Mouse (Mus musculus): ENCODE measurements around the gene Elf4. TPM values are rescaled to one million over a fixed set of nuclear protein-coding genes. Genes with fewer than 3 reads are reported as not detected.

Elf4 gene
- total RNA-seq (2022) = 1 to 10 TPM in 2 of 4 experiments, under 1 TPM in 2; 0.70 to 1.9 (median 1.1) TPM

- DNase-seq (ENCODE audit: low spot score in 2 of 2) = peak in 1 of 2 experiments; percentile 43
Observed at GRCm38 (mm10) chrX:48462754-48463507, at the start of gene Elf4. TSS of gene Elf4 (minus strand) at chrX:48463132.

- no peak for DNase-seq (ENCODE audit: low spot score in 2 of 2)
Observed at GRCm38 (mm10) chrX:48493763-48494162, 30.8 kb upstream of the Elf4 start.

- no peak for DNase-seq (ENCODE audit: low spot score in 2 of 2)
Observed at GRCm38 (mm10) chrX:48481687-48482086, 18.8 kb upstream of the Elf4 start.

DNA sequence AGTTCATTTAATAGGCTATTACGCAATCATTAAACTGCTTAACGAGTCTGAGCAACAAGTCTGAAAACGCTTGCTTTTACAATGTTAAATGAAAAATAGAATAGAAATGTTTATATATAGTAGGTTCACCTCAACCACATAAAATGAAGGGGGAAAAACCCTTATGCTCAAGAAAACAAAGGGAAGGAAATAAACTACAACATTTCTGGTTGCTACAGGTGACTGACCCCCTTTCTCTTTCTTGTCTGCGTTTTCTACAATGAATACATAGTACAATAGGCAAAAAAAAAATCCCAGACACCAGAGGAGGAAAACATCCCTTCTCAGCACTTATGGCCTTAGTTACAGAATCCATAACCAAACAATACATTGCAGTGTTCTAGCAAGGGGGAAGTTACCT lies 18.2 kb upstream of the Elf4 start:
- DNase-seq (ENCODE audit: low spot score in 2 of 2) = no peak

GRCm38 (mm10) chrX:48467355-48467946 lies 4.5 kb upstream of the Elf4 start:
- DNase-seq (ENCODE audit: low spot score in 2 of 2) = no peak

GRCm38 (mm10) chrX:48466174-48466573 lies 3.2 kb upstream of the Elf4 start:
- DNase-seq (ENCODE audit: low spot score in 2 of 2) = no peak

GRCm38 (mm10) chrX:48464436-48464835 lies 1.5 kb upstream of the Elf4 start:
- DNase-seq (ENCODE audit: low spot score in 2 of 2) = no peak

DNA sequence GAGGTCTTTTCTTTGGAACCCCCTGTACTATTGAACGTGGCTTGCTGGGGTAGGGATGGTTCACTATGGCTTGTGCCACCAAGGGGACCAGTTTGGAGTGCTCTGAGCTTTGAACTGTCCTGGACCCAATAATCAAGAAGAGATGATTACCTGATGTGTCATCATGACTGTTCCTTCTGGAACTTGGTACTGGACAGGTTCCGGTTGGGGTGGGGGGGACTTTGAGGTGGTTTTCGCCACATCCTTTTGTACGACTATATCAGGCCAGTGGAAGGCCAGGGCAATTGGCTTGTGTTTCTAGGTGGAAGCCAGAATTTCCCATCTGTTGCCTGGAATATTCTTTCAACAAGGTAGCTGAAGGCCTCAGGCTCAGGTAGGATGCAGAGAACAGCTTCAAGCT lies 704 bp upstream of the Elf4 start:
- no peak for DNase-seq (ENCODE audit: low spot score in 2 of 2)

DNA sequence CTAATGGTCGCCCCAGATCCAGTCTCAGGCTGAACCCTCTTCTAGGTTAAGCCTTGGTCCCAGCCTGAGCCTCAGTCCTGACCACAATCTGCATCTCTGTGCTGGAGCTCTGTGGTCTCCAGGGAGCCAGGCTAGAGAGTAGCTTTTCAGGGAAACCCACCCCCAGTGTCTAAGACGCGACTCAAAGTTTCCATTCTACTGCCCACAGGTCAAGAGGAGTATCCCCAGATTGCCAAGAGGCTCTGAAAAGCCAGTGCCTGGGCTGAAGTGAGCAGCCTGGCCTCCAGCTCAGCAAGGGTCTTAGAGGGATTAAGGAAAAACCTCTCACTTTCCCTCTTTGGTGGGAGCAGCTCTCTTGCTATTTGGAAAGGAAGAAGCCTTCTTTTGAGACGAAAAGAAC lies 635 bp downstream of the Elf4 start:
- no peak for DNase-seq (ENCODE audit: low spot score in 2 of 2)

- DNase-seq (ENCODE audit: low spot score in 2 of 2) = no peak
Observed at GRCm38 (mm10) chrX:48461006-48461405, 1.9 kb downstream of the Elf4 start.

GRCm38 (mm10) chrX:48460496-48460895 lies 2.4 kb downstream of the Elf4 start:
- DNase-seq (ENCODE audit: low spot score in 2 of 2) = no peak

GRCm38 (mm10) chrX:48456956-48457355 lies 6.0 kb downstream of the Elf4 start:
- DNase-seq (ENCODE audit: low spot score in 2 of 2) = no peak

GRCm38 (mm10) chrX:48455018-48455417 lies 7.9 kb downstream of the Elf4 start:
- no peak for DNase-seq (ENCODE audit: low spot score in 2 of 2)

- DNase-seq (ENCODE audit: low spot score in 2 of 2) = no peak
Observed at GRCm38 (mm10) chrX:48454495-48454878, 8.4 kb downstream of the Elf4 start.

DNA sequence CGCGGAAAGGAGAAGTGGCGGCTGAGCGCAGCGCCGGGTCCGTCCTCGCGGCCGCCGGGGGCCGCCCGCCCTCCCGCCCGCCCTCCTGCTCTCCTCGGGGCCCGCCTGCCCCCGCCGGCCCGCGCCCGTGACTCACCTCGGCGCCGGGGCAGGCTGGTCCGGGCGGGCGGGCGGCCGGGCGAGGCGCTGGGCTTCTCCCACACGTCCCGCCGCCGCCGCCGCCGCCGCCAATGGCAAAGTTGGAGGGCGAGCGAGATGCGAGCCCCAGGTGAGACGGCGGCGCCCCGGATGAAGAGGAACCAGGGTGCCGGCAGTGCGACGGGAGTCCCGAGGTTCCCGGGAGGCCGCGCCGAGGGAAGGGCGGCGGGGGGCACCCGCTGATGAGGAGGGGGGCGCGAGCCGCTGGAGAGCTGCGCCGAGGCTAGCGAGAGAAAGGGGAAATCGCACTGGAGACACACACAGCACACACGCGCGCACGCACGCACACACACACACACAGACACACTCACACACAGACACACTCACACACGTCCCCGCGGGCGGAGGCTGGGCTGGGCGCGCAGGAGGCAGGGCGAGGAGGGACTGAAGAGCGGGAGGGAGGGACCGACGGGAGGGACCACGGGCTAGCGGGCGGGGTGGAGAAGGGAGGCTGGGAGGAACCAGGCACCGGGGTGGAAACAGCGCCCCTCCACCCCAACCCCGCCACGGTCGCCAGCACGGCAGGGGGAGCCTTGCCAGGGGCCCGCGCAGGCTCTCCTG lies 9.0 kb downstream of the Elf4 start:
- DNase-seq (ENCODE audit: low spot score in 2 of 2) = peak; percentile 49 to 53

- DNase-seq (ENCODE audit: low spot score in 2 of 2) = no peak
Observed at GRCm38 (mm10) chrX:48452931-48453673, 9.8 kb downstream of the Elf4 start.

- DNase-seq (ENCODE audit: low spot score in 2 of 2) = no peak
Observed at GRCm38 (mm10) chrX:48452231-48452890, 10.6 kb downstream of the Elf4 start.

DNA sequence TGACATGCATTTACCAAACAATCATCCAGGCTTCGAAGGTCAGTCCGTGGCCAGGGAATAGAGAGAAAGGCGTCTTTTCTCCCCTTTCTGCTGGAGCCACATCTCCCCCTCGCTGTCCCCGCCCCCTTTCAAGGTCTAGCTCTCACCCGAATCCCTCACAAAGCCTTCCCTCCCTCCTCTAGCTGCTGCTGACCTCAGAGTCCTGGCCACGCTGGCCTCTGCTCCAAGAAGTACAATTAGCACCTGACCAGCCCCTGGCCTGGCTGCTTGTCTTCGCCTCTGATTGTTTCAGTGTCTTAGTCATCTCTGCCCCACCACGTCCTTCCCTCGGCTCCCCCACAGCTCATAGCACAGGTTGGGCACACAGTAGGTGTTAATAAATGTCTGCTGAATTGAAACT lies 13.3 kb downstream of the Elf4 start:
- no peak for DNase-seq (ENCODE audit: low spot score in 2 of 2)

- DNase-seq (ENCODE audit: low spot score in 2 of 2) = no peak
Observed at GRCm38 (mm10) chrX:48444677-48445076, 18.3 kb downstream of the Elf4 start.

DNA sequence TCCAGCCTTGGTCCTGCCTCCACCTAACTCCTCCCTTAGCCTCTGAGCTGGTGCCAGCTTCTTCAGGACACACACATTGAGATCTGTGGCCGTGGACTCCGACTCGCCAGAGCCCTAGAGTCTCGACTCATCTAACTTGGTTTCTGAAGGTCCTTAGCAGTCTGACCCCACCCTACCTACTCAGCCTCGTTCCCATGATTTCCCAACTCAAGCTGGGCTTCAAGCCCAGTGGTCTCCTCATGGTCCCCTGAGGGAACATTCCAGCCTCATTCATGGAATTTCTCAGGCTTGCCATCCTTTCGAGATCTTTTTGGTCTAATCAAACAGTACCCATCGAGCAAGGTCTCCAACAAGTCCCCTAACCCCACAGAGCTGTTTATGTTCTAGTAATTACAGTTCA lies 21.0 kb downstream of the Elf4 start:
- no peak for DNase-seq (ENCODE audit: low spot score in 2 of 2)

GRCm38 (mm10) chrX:48441548-48441947 lies 21.4 kb downstream of the Elf4 start:
- no peak for DNase-seq (ENCODE audit: low spot score in 2 of 2)
